Mouse (Mus musculus): Measurements from ENCODE around the gene Rnf31.

The Rnf31 gene

DNA sequence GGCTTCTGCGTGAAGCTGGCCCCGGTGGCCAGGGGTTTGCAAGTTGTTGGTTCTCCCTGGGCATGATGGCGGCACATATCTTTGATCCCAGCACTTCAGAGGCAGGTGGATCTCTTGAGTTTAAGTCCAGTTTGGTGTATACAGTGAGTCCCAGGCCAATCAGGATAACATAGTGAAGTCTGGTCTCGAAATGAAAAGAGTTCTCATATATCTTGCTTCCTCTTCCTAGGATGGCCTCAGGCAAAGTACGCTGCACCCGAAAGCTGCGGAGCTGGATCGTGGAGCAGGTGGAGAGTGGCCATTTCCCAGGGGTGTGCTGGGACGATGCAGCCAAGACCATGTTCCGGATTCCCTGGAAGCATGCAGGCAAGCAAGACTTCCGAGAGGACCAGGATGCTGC lies 13.3 kb downstream of the Rnf31 start:
- in situ Hi-C loops (cut with MboI, MseI), result no loop called here

GRCm38 (mm10) chr14:55605743-55606459 lies 14.4 kb downstream of the Rnf31 start:
- in situ Hi-C loops (cut with MboI, MseI), result no loop called here

GRCm38 (mm10) chr14:55608339-55608738 lies 16.8 kb downstream of the Rnf31 start:
- in situ Hi-C loops (cut with MboI, MseI), result no loop called here

- in situ Hi-C loops (cut with MboI, MseI), result no loop called here
These were observed 21.8 kb downstream of the Rnf31 start for GRCm38 (mm10) chr14:55613346-55613745.

- in situ Hi-C loops (cut with MboI, MseI), result no loop called here
These were observed 23.2 kb downstream of the Rnf31 start for GRCm38 (mm10) chr14:55614565-55615178.

DNA sequence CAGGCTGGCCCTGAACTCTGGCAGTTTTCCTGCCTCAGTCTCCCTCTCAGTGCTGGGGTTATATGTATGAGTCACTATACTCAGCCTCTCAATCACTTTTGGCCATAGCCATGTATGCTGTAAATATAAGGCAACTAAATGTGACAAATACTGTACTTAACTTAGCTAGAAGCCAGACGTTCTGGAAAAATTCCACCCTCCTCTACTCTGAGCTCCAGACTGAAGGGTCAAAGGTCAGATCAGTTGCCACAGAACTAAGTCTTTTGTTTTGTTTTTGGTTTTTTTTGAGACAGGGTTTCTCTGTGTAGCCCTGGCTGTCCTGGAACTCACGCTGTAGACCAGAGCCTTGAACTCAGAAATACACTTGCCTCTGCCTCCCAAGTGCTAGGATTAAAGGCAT lies 24.4 kb downstream of the Rnf31 start:
- in situ Hi-C loops (cut with MboI, MseI), result no loop called here

- in situ Hi-C loops (cut with MboI, MseI), result no loop called here
These were observed 25.3 kb downstream of the Rnf31 start for GRCm38 (mm10) chr14:55616844-55617243.

DNA sequence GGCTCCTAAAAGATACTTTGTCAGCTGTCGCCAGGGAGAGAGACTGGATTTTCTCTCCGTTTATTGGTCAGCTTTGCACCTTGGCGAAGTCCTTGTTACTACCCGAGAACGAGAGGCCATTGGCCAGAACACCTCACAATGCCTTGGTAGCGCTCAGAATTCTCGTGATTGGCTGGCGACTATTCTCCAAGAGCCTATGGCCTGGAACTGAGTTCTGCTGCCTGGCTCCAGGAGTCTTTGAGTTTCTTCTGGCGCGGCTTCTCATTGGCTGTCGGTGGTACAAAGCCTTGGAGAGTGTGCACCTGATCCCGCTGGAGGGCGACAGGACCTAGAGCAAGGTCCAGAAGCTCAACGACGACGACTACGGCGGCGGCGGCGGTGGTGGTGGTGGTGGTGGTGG lies 26.3 kb downstream of the Rnf31 start, which contains the start of gene Rec8:
Rec8 (plus strand) TSS at position 216 of the 400 bp plus-strand sequence.
- in situ Hi-C loops (cut with MboI, MseI), result no loop called here

DNA sequence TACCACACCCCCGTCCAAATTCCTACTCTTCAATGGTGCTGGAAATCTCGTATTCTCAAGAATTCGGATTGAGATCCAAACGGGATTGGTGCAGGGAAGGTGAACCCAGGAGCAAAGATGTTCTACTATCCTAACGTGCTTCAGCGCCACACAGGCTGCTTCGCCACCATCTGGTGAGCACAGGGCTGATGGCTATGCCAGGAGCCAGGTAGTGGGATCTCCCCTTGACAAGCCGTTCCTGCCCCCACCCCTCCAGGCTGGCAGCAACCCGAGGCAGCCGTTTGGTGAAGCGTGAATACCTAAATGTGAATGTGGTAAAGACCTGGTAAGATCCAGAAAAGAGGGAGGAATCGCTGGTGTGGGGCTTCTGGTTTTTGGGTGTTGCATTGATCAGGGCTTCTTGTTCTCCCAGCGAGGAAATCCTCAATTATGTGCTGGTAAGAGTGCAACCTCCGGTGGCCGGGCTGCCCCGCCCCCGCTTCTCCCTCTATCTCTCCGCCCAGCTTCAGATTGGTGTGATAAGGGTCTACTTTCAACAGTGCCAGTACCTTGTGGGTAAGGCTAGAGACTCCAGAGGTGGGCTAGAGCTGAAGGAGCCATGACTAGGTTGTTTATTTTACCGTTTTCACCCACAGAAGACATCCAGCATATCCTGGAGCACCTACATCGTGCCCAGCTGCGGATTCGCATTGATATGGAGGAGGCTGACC lies 27.1 kb downstream of the Rnf31 start:
- in situ Hi-C loops (cut with MboI, MseI), result no loop called here

- in situ Hi-C loops (cut with MboI, MseI), result no loop called here
These were observed 36.7 kb downstream of the Rnf31 start for GRCm38 (mm10) chr14:55628077-55628827.

DNA sequence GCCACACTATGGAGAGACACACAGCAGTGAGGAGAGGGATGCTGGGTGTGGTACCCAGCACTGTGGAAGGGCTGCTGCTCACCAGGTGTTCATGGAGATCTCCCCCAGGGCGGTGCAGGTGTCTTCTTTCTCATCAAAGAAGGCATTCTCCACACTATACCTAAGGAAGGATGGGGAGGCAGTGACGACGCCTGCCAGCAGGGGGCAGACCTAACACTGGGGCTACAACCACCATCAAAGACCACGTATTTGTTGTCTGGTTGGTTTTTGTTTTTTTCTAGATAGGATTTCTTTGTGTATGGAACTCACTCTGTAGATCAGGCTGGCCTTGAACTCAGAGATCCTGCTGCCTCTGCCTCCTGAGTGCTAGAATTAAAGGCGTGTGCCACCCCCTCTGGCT lies 37.8 kb downstream of the Rnf31 start:
- in situ Hi-C loops (cut with MboI, MseI), result no loop called here

DNA sequence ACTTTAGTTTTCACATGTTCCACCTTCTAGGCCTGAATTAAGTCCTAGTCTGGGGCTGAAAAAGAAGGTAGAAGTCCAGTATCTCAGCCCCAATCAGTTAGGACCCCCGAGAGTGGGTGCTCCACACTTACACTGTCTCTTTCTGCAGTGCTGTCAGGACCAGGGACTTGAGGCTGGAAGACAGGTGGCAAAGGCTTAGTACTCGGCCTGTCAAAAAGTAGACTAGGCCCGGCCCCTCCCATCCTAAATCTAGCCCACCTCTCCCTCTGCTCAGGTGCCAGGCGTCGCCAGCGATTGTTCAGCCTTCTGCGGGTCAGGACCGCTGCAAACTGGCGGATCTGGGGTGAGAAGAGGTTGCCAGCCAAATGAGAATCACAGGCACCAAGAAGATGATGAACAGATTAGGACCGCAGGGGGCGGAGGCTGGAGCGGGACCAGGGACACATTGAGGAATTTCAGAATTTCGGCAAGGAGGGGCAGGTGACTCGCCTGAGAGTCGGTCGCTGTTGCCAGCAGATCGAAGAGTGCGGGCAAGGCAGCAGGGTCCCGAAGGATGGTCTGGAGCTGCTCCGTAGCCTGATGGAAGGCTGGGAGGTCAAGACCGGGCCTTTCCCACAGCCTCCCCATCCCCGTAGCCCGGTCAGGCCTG lies 43.5 kb downstream of the Rnf31 start:
- in situ Hi-C loops (cut with MboI, MseI), result loop anchor here in 1 of 2 experiments (5.0 kb wide), 1 partner anchor 87 kb away; the partner anchor contains the start of gene Rabggta

DNA sequence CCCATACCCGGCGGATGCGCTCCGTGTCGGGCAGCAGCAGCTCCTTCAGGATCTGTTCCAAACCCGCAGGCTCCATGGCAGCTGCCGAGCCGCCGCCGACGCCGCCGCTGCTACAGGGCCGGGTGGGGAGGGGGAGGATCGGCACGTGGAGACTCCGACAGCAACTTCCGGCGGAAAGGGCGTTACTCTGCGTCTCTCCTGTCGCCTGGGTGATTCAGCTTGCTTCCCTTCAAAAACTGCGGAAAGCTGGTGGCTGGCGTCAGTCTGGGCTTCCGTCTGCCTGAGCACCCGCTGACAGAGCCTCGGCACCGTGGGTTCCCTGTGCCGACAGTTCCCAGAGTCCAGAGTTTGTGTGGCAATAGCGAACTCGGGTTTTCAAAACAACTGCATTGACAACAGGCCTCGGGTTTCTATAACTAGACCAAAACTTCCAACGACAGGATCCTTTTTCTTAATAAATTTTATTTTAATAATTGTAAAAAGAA lies 44.1 kb downstream of the Rnf31 start, which contains the start of gene Ipo4:
Ipo4 (minus strand) TSS at position 435 of the 485 bp plus-strand sequence.
- in situ Hi-C loops (cut with MboI, MseI), result loop anchor here in 1 of 2 experiments (5.0 kb wide), 1 partner anchor 87 kb away; the partner anchor contains the start of gene Rabggta

DNA sequence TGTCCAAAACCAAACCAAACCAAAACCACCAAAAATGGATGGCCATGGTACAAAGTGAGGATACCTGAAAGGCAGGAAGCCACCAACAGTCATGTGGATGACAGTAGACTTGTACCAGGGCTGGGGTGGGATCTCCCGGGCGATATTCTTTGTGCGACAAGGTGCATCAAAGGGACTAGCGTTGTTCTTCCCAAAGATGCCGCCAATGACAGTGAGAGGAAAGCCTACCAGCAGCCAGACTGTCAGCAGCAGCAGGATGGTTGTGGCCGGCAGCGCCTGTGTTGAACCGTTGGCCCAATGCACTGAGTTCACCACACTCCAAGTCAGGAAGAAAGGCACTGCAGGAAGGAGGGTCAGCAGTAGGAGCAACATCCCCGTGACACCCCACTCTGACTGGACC lies 46.3 kb downstream of the Rnf31 start, which contains the start of gene Gm49378:
Gm49378 (minus strand) TSS at position 101 of the 400 bp plus-strand sequence.
- in situ Hi-C loops (cut with MboI, MseI), result loop anchor here in 1 of 2 experiments (5.0 kb wide), 1 partner anchor 85 kb away; the partner anchor contains the start of gene Rabggta

DNA sequence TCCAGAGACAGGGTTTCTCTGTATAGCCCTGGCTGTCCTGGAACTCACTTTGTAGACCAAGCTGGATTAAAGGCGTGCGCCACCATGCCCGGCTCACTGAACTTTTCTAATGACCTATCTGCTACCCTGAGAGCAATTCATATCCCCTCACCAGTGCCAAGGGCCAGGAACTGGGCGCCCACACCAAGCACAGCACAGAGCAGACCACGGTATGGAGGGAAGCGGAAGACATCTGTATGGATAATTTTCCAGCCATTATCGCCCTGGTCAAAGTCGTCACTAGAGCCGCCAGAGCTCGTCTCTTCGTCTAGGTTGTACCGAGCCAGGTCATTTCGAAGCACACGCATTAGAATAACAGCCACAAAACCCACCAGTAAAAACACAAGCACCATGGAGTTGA lies 49.3 kb downstream of the Rnf31 start:
- in situ Hi-C loops (cut with MboI, MseI), result no loop called here

DNA sequence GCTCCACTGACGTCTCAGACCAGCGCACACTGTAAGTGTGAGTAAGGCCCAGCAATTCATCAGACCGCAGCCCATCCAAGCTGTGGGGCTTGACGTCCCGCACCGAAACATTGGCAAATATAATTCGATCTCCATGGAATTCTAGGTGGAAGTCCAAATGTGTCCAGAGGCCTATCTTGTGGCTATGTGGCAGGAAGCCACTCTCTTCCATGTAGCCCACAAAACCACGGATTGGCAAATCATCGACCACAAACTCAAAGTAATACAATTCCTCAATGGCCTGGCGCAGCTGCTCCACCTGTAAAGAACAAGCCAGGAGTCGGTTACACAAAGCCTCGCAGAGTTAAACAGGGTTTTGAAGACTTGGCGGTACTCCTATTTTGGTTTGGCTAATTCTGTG lies 49.8 kb downstream of the Rnf31 start:
- in situ Hi-C loops (cut with MboI, MseI), result no loop called here

DNA sequence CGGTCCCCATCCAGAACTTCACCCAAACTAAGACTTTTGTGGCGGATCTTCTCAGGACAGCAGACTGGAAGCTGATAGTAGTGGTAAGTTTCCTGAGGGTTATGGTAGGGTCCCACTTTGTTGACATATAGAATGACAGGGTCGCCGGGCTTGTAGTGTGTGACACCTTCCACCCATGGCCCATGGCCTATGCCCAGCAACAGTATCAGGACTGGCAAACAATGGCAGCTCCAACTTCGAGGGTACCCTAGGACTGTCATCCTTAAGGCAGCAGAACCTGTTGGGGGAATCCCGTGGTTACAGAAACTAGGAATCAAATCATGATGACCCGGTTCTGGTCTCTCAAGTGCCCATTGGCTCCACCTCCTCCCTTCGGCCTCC lies 51.2 kb downstream of the Rnf31 start:
- in situ Hi-C loops (cut with MboI, MseI), result no loop called here

GRCm38 (mm10) chr14:55643060-55643907 lies 51.8 kb downstream of the Rnf31 start, which contains the start of gene Tm9sf1:
TSS of gene Tm9sf1 (minus strand) at chr14:55643806.
- in situ Hi-C loops (cut with MboI, MseI), result no loop called here

GRCm38 (mm10) chr14:55644261-55644888 lies 52.9 kb downstream of the Rnf31 start:
- in situ Hi-C loops (cut with MboI, MseI), result no loop called here

Data from T-helper 17 cell (primary cell).